Mouse (Mus musculus) heart, embryonic 16.5 days (tissue): Measurements from ENCODE around the gene Agpat2. TPM values are rescaled to one million over a fixed set of nuclear protein-coding genes. Genes with fewer than 3 reads are reported as not detected.

Experiments used
- ATAC-seq: fragments of 200-750 bp; cut with Nextera tagmentation; replicated peaks from 2 replicates; pipeline ENCODE4 v1.8.0; 2017; ENCODE audit warnings: moderate number of reproducible peaks; ENCODE audit not compliant: insufficient read depth, low FRiP score; ENCODE audit errors: extremely low read depth
- H3K27ac ChIP-seq: fragments of 300-500 bp; sonication (generic); 2 replicates; pipeline ENCODE4 v1.5.1; 2014; ENCODE audit warnings: mild to moderate bottlenecking, low read length, control low read depth, moderate library complexity
- H3K27me3 ChIP-seq: fragments of 300-500 bp; sonication (generic); 2 replicates; pipeline ENCODE4 v1.6.1; 2014; ENCODE audit warnings: low read length, mixed read lengths; ENCODE audit not compliant: control insufficient read depth, insufficient read depth
- H3K36me3 ChIP-seq: fragments of 300-500 bp; sonication (generic); 2 replicates; pipeline ENCODE4 v1.6.1; 2014; ENCODE audit not compliant: control insufficient read depth, insufficient read depth
- H3K4me1 ChIP-seq: fragments of 300-500 bp; sonication (generic); 2 replicates; pipeline ENCODE4 v1.6.1; 2014; ENCODE audit warnings: low read length, mixed read lengths; ENCODE audit not compliant: control insufficient read depth, insufficient read depth
- H3K4me2 ChIP-seq: fragments of 300-500 bp; sonication (generic); 2 replicates; pipeline ENCODE4 v1.6.1; 2014; ENCODE audit warnings: low read depth, mild to moderate bottlenecking, control low read depth, low read length
- H3K4me3 ChIP-seq: fragments of 300-500 bp; sonication (generic); 2 replicates; pipeline ENCODE4 v1.5.1; 2014; ENCODE audit warnings: mild to moderate bottlenecking, control low read depth, low read length
- H3K9ac ChIP-seq: fragments of 300-500 bp; sonication (generic); 2 replicates; pipeline ENCODE4 v1.6.1; 2014; ENCODE audit warnings: low read length, control low read depth
- H3K9me3 ChIP-seq: fragments of 300-500 bp; sonication (generic); replicated peaks from 2 replicates; pipeline ENCODE4 v1.6.1; 2016; ENCODE audit warnings: low read length; ENCODE audit not compliant: control insufficient read depth
- WGBS: fragments of 180-500 bp; shearing (Covaris S2); extraction: QIAGEN DNeasy Blood & Tissue Kit; methylation state at CpG from one replicate; pipeline ENCODE4 v1.1.7; 2014; 5-methylcytosine and 5-hydroxymethylcytosine counted together
- polyA plus RNA-seq: library from polyadenylated mRNA; unstranded; fragments of >200 nt; fragmentation: Nextera tagmentation; extraction: Ambion mirVana; gene quantifications from 2 replicates; pipeline ENCODE4 v1.2.1, GENCODE M21; 2015

Gene Agpat2
- polyA plus RNA-seq, 1 experiment from 2014 or later: 25.9 TPM

- ATAC-seq: no peak
- no peak overlapping the region for H3K9ac ChIP-seq
- no peak overlapping the region for H3K4me3 ChIP-seq
- no peak overlapping the region for H3K27ac ChIP-seq
- peaks cover 17% of the 10 kb centered on the region for H3K4me1 ChIP-seq
- H3K36me3 ChIP-seq: peaks cover 23% of the 10 kb centered on the region
- no peaks in the 10 kb centered on the region for H3K9me3 ChIP-seq
- WGBS: 81% methylated on average over 4 of the region's 4 CpGs
- no peaks in the 10 kb centered on the region for H3K27me3 ChIP-seq
- no peak overlapping the region for H3K4me2 ChIP-seq
These were observed 33.2 kb upstream of the Agpat2 start for GRCm38 (mm10) chr2:26637316-26637932.

GRCm38 (mm10) chr2:26636325-26636635, 32.1 kb upstream of the Agpat2 start:
- Histone ChIP-seq H3K4me3 (no peak overlapping the region), H3K27ac (no peak overlapping the region), H3K4me1 (peaks cover 17% of the 10 kb centered on the region), H3K9me3 (no peaks in the 10 kb centered on the region), H3K27me3 (no peaks in the 10 kb centered on the region), H3K36me3 (peaks cover 23% of the 10 kb centered on the region), H3K9ac (no peak overlapping the region), H3K4me2 (no peak overlapping the region)
- 60% methylated on average over 2 of the region's 2 CpGs for WGBS
- no peak for ATAC-seq

DNA sequence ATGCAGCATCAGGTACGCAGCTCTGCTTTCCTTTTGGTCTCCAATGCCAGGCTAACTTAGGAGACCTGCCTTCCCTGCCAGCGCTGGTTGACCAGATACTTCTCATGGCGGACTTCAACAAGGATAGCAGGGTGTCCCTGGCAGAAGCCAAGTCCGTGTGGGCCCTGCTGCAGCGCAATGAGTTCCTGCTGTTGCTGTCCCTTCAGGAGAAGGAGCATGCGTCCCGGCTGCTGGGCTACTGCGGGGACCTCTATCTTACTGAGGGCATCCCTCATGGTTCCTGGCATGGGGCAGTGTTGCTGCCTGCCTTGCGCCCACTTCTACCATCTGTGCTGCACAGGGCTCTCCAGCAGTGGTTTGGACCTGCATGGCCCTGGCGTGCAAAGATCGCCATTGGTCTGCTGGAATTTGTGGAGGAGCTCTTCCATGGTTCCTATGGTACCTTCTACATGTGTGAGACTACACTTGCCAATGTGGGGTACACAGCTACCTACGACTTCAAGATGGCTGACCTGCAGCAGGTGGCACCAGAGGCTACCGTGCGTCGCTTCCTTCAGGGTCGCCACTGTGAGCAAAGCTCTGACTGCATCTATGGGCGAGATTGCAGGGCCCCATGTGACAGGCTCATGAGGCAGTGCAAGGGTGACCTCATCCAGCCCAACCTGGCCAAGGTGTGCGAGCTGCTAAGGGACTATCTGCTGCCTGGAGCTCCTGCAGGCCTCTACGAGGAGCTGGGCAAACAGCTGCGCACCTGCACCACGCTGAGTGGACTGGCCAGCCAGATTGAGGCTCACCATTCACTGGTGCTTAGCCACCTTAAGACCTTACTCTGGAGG, 31.5 kb upstream of the Agpat2 start:
- no peaks in the 10 kb centered on the region for H3K27me3 ChIP-seq
- H3K9me3 ChIP-seq: no peaks in the 10 kb centered on the region
- ATAC-seq: no peak
- H3K36me3 ChIP-seq: peaks cover 23% of the 10 kb centered on the region
- no peak overlapping the region for H3K4me2 ChIP-seq
- H3K4me1 ChIP-seq: peaks cover 17% of the 10 kb centered on the region
- H3K27ac ChIP-seq: no peak overlapping the region
- no peak overlapping the region for H3K9ac ChIP-seq
- no peak overlapping the region for H3K4me3 ChIP-seq
- WGBS: 73% methylated on average over 21 of the region's 21 CpGs

DNA sequence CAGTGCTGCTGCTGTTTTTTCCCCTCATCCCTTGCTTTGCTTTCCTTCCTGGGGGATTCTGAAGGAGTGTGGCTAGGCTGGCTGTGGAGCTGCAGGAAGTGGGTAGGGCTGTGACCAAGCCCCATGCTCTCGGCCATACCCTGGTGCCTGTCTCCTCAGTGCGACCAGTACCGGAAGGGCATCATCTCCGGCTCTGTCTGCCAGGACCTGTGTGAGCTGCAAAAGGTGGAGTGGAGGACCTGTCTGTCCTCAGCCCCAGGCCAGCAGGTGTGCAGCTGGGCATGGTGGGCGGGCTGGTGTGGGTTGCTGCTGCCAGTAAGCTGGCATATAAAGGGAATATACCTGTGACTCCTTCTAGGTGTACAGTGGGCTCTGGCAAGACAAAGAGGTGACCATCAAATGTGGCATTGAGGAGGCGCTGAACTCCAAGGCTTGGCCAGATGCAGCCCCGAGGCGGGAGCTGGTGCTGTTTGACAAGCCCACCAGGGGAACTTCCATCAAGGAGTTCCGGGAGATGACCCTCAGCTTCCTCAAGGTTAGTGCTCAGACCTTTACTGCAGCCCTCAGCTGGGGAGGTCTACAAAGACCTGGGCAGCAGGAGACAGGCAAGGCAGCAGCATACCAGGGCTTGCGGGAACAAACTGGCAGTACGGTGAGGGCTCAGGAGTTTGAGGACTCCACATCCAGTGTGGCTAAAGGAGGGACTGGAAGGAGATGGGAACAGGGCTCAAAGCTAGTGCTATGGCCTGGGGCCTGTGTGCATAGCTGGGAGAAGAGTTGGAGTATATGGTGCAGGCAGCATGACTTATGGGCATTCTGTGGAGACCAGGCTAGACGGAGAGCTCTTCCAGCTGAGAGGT, 30.6 kb upstream of the Agpat2 start:
- H3K9me3 ChIP-seq: no peaks in the 10 kb centered on the region
- peaks cover 15% of the 10 kb centered on the region for H3K4me1 ChIP-seq
- H3K27me3 ChIP-seq: no peaks in the 10 kb centered on the region
- H3K27ac ChIP-seq: no peak overlapping the region
- H3K36me3 ChIP-seq: peaks cover 23% of the 10 kb centered on the region
- H3K4me3 ChIP-seq: no peak overlapping the region
- no peak overlapping the region for H3K9ac ChIP-seq
- WGBS: 62% methylated on average over 12 of the region's 12 CpGs
- no peak overlapping the region for H3K4me2 ChIP-seq
- ATAC-seq: no peak

GRCm38 (mm10) chr2:26633953-26634530, 29.8 kb upstream of the Agpat2 start:
- Histone ChIP-seq H3K27me3 (no peaks in the 10 kb centered on the region), H3K9ac (no peak overlapping the region), H3K9me3 (no peaks in the 10 kb centered on the region), H3K4me1 (peaks cover 17% of the 10 kb centered on the region), H3K4me2 (no peak overlapping the region), H3K4me3 (no peak overlapping the region), H3K27ac (no peak overlapping the region), H3K36me3 (peaks cover 23% of the 10 kb centered on the region)
- 69% methylated on average over 4 of the region's 4 CpGs for WGBS
- ATAC-seq: no peak

DNA sequence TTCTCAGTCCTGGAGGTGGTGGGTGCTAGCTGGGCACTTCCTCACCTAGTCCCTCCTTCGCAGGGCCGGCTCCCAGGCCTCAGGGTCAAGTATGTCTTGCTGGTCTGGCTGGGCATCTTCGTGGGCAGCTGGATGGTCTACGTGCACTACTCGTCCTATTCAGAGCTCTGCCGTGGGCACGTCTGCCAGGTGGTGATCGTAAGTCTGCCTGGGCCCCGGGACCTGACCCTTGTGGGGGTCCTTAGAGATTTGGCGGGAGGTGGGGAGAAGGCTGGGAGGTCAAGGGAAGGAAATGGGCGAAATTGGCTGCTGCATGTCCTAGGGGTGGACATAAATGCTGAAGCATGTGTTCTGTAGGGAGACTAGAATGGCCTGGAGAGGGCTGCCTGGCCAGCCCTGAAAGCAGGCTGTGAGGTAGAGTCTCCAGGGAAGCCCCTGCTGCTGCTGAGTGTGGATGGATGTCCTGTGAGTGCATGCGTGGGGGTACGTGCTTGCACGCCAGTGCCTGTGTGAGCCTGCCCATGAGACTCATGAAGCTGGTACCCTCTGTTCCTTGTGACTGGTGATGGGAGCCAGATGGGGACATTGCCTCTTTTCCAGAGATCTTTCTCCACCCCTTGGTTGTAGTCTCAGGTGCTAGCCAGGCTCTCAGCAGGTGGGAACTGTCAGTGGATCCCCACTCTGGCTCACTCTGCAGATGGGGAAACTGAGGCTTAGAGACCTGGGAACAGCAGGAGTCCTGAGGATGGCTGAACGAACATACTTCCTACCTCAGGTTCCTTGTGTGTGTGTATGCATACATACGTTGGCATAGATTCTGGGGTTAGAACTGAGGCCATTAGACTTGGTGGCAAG, 28.6 kb upstream of the Agpat2 start:
- no peaks in the 10 kb centered on the region for H3K27me3 ChIP-seq
- 77% methylated on average over 16 of the region's 16 CpGs for WGBS
- H3K4me2 ChIP-seq: no peak overlapping the region
- no peaks in the 10 kb centered on the region for H3K9me3 ChIP-seq
- no peak overlapping the region for H3K9ac ChIP-seq
- H3K4me3 ChIP-seq: no peak overlapping the region
- H3K27ac ChIP-seq: no peak overlapping the region
- H3K36me3 ChIP-seq: peaks cover 19% of the 10 kb centered on the region
- H3K4me1 ChIP-seq: peaks cover 8% of the 10 kb centered on the region
- no peak for ATAC-seq

GRCm38 (mm10) chr2:26628792-26629437, 24.7 kb upstream of the Agpat2 start:
- 0 out of 2 replicates have a peak overlapping the region, but pooled peaks have one; percentile 16 for H3K27ac ChIP-seq
- peaks cover 6% of the 10 kb centered on the region; the same call in 1 of the 2 replicates for H3K4me1 ChIP-seq
- H3K4me3 ChIP-seq: peak overlapping the region; percentile 71
- WGBS: 32% methylated on average over 5 of the region's 5 CpGs
- no peaks in the 10 kb centered on the region for H3K9me3 ChIP-seq
- H3K9ac ChIP-seq: peak overlapping the region; percentile 87
- H3K27me3 ChIP-seq: 0 out of 2 replicates have a peak, but pooled peaks cover 3% of the 10 kb centered on the region
- H3K4me2 ChIP-seq: peak overlapping the region; percentile 98
- ATAC-seq: peak; percentile 28; the same call in 1 of the 2 replicates
- H3K36me3 ChIP-seq: no peaks in the 10 kb centered on the region; the same call in 1 of the 2 replicates
